Mouse (Mus musculus): ENCODE results near the gene Clk2.
"Not testable (repeated sequence)": the region's sequence is repeated elsewhere in the genome, so short reads cannot be mapped to it uniquely, and the experiment has no call there.

The Clk2 gene

GRCm38 (mm10) chr3:89188478-89188875 lies 23.9 kb downstream of the Clk2 start:
- DNase-seq (ENCODE audit: low read depth in 1 of 2, low spot score in 2 of 2): no peak

- DNase-seq (ENCODE audit: low read depth in 1 of 2, low spot score in 2 of 2): no peak
These were observed 25.8 kb downstream of the Clk2 start for GRCm38 (mm10) chr3:89190436-89190835.

- no peak for DNase-seq (ENCODE audit: low read depth in 1 of 2, low spot score in 2 of 2)
These were observed 28.8 kb downstream of the Clk2 start for GRCm38 (mm10) chr3:89193351-89193750.

- DNase-seq (ENCODE audit: low read depth in 1 of 2, low spot score in 2 of 2): no peak
These were observed 29.3 kb downstream of the Clk2 start for GRCm38 (mm10) chr3:89193853-89194252.

GRCm38 (mm10) chr3:89195979-89196877 lies 31.6 kb downstream of the Clk2 start:
- peak; percentile 42 to 60 for DNase-seq (ENCODE audit: low read depth in 1 of 2, low spot score in 2 of 2)

GRCm38 (mm10) chr3:89199839-89200238 lies 35.2 kb downstream of the Clk2 start:
- no peak for DNase-seq (ENCODE audit: low read depth in 1 of 2, low spot score in 2 of 2)

- peak; percentile 57 to 77 for DNase-seq (ENCODE audit: low read depth in 1 of 2, low spot score in 2 of 2)
These were observed 37.9 kb downstream of the Clk2 start, which contains the start of gene Gba for GRCm38 (mm10) chr3:89202253-89203141. Gba (plus strand) TSS chr3:89202928.

GRCm38 (mm10) chr3:89203142-89203514 lies 38.5 kb downstream of the Clk2 start:
- no peak for DNase-seq (ENCODE audit: low read depth in 1 of 2, low spot score in 2 of 2)

- DNase-seq (ENCODE audit: low read depth in 1 of 2, low spot score in 2 of 2): no peak
These were observed 41.5 kb downstream of the Clk2 start for GRCm38 (mm10) chr3:89206079-89206478.

GRCm38 (mm10) chr3:89206695-89207094 lies 42.1 kb downstream of the Clk2 start:
- DNase-seq (ENCODE audit: low read depth in 1 of 2, low spot score in 2 of 2): no peak

- DNase-seq (ENCODE audit: low read depth in 1 of 2, low spot score in 2 of 2): no peak
These were observed 43.6 kb downstream of the Clk2 start for GRCm38 (mm10) chr3:89208075-89208657.

- no peak for DNase-seq (ENCODE audit: low read depth in 1 of 2, low spot score in 2 of 2)
These were observed 44.1 kb downstream of the Clk2 start for GRCm38 (mm10) chr3:89208736-89209135.

GRCm38 (mm10) chr3:89209731-89210130 lies 45.1 kb downstream of the Clk2 start:
- DNase-seq (ENCODE audit: low read depth in 1 of 2, low spot score in 2 of 2): no peak

- DNase-seq (ENCODE audit: low read depth in 1 of 2, low spot score in 2 of 2): no peak
These were observed 45.6 kb downstream of the Clk2 start for GRCm38 (mm10) chr3:89210162-89210561.

GRCm38 (mm10) chr3:89210731-89211130 lies 46.1 kb downstream of the Clk2 start:
- DNase-seq (ENCODE audit: low read depth in 1 of 2, low spot score in 2 of 2): no peak

- peak; percentile 83 to 92 for DNase-seq (ENCODE audit: low read depth in 1 of 2, low spot score in 2 of 2)
These were observed 49.4 kb downstream of the Clk2 start for GRCm38 (mm10) chr3:89213803-89214530.

- no peak for DNase-seq (ENCODE audit: low read depth in 1 of 2, low spot score in 2 of 2)
These were observed 50.3 kb downstream of the Clk2 start, which contains the start of gene Thbs3 for GRCm38 (mm10) chr3:89214681-89215411. Thbs3 (plus strand) TSS chr3:89215180.

GRCm38 (mm10) chr3:89215853-89216252 lies 51.3 kb downstream of the Clk2 start:
- DNase-seq (ENCODE audit: low read depth in 1 of 2, low spot score in 2 of 2): peak in 1 of 2 experiments; percentile 69

GRCm38 (mm10) chr3:89216407-89216806 lies 51.8 kb downstream of the Clk2 start:
- not testable (repeated sequence) for DNase-seq (ENCODE audit: low read depth in 1 of 2, low spot score in 2 of 2)

- no peak for DNase-seq (ENCODE audit: low read depth in 1 of 2, low spot score in 2 of 2)
These were observed 53.7 kb downstream of the Clk2 start for GRCm38 (mm10) chr3:89218271-89218670.
